Mouse (Mus musculus) stomach, embryonic 14.5 days (tissue): ENCODE data around the gene Eprs. TPM values are rescaled to one million over a fixed set of nuclear protein-coding genes. Genes with fewer than 3 reads are reported as not detected.

Experiments used
- ATAC-seq: fragments of 200-750 bp; cut with Nextera tagmentation; 2 replicates; pipeline ENCODE4 v1.8.0; 2017; ENCODE audit warnings: low read depth, moderate TSS enrichment; ENCODE audit not compliant: insufficient number of reproducible peaks, insufficient read depth, low FRiP score
- H3K27ac ChIP-seq: fragments of 300-500 bp; sonication (generic); 2 replicates; pipeline ENCODE4 v1.5.1; 2014; ENCODE audit warnings: mild to moderate bottlenecking, low read length, moderate library complexity, mixed read lengths
- H3K27me3 ChIP-seq: fragments of 300-500 bp; sonication (generic); 2 replicates; pipeline ENCODE4 v1.6.1; 2014; ENCODE audit warnings: low read length, control low read depth, mixed read lengths; ENCODE audit not compliant: control insufficient read depth, insufficient read depth
- H3K36me3 ChIP-seq: fragments of 300-500 bp; sonication (generic); 2 replicates; pipeline ENCODE4 v1.6.1; 2014; ENCODE audit warnings: mild to moderate bottlenecking, control low read depth, low read length, moderate library complexity, mixed read lengths; ENCODE audit not compliant: control insufficient read depth, insufficient read depth
- H3K4me1 ChIP-seq: fragments of 300-500 bp; sonication (generic); 2 replicates; pipeline ENCODE4 v1.6.1; 2014; ENCODE audit warnings: low read length, control low read depth, mixed read lengths; ENCODE audit not compliant: control insufficient read depth, insufficient read depth
- H3K4me2 ChIP-seq: fragments of 300-500 bp; sonication (generic); replicated peaks from 2 replicates; pipeline ENCODE4 v1.6.1; 2014; ENCODE audit warnings: low read depth, low read length, control low read depth
- H3K4me3 ChIP-seq: fragments of 300-500 bp; sonication (generic); 2 replicates; pipeline ENCODE4 v1.5.1; 2014; ENCODE audit warnings: low read depth, low read length, control low read depth
- H3K9ac ChIP-seq: fragments of 300-500 bp; sonication (generic); replicated peaks from 2 replicates; pipeline ENCODE4 v1.6.1; 2014; ENCODE audit warnings: low read depth, mild to moderate bottlenecking, control low read depth, low read length, moderate library complexity, mixed read lengths
- H3K9me3 ChIP-seq: fragments of 300-500 bp; sonication (generic); 2 replicates; pipeline ENCODE4 v1.6.1; 2016; ENCODE audit warnings: low read depth, low read length, control low read depth; ENCODE audit not compliant: control insufficient read depth
- WGBS: fragments of 180-500 bp; shearing (Covaris S2); extraction: QIAGEN DNeasy Blood & Tissue Kit; methylation state at CpG from one replicate; pipeline ENCODE4 v1.1.7; 2014; 5-methylcytosine and 5-hydroxymethylcytosine counted together
- polyA plus RNA-seq: library from polyadenylated mRNA; unstranded; fragments of >200 nt; fragmentation: Nextera tagmentation; extraction: Ambion mirVana; gene quantifications from 2 replicates; pipeline ENCODE4 v1.2.1, GENCODE M21; 2014

Eprs gene
- polyA plus RNA-seq, 1 experiment from 2014 or later, result 167 TPM

- Histone ChIP-seq H3K9ac (no peak overlapping the region), H3K4me3 (no peak overlapping the region), H3K36me3 (peaks cover 65% of the 10 kb centered on the region), H3K27ac (no peak overlapping the region), H3K4me1 (no peaks in the 10 kb centered on the region), H3K27me3 (no peaks in the 10 kb centered on the region), H3K9me3 (no peaks in the 10 kb centered on the region), H3K4me2 (no peak overlapping the region)
- ATAC-seq, result no peak
- 87% methylated on average over 6 of the region's 6 CpGs for WGBS
These were observed 57.9 kb downstream of the Eprs start for GRCm38 (mm10) chr1:185420776-185421175.

GRCm38 (mm10) chr1:185426583-185426982 lies 63.7 kb downstream of the Eprs start:
- ATAC-seq, result no peak
- Histone ChIP-seq H3K4me3 (no peak overlapping the region), H3K27ac (no peak overlapping the region), H3K4me2 (no peak overlapping the region), H3K9ac (no peak overlapping the region), H3K27me3 (no peaks in the 10 kb centered on the region), H3K9me3 (no peaks in the 10 kb centered on the region), H3K4me1 (no peaks in the 10 kb centered on the region), H3K36me3 (peaks cover 50% of the 10 kb centered on the region)
- WGBS, result 93% methylated on average over 5 of the region's 5 CpGs

GRCm38 (mm10) chr1:185430488-185430887 lies 67.6 kb downstream of the Eprs start:
- Histone ChIP-seq H3K36me3 (peaks cover 25% of the 10 kb centered on the region), H3K9me3 (no peaks in the 10 kb centered on the region), H3K4me2 (no peak overlapping the region), H3K4me3 (no peak overlapping the region), H3K27ac (no peak overlapping the region), H3K9ac (no peak overlapping the region), H3K4me1 (no peaks in the 10 kb centered on the region), H3K27me3 (no peaks in the 10 kb centered on the region)
- no peak for ATAC-seq
- 97% methylated on average over 5 of the region's 5 CpGs for WGBS

GRCm38 (mm10) chr1:185431245-185431997 lies 68.6 kb downstream of the Eprs start:
- H3K27ac ChIP-seq, result no peak overlapping the region

GRCm38 (mm10) chr1:185431998-185432317 lies 69.1 kb downstream of the Eprs start:
- H3K4me1 ChIP-seq, result no peaks in the 10 kb centered on the region
- no peak overlapping the region for H3K4me2 ChIP-seq
- no peak for ATAC-seq
- no peaks in the 10 kb centered on the region for H3K9me3 ChIP-seq
- 81% methylated on average over 13 of the region's 13 CpGs for WGBS
- H3K27ac ChIP-seq, result no peak overlapping the region
- no peak overlapping the region for H3K4me3 ChIP-seq
- H3K36me3 ChIP-seq, result peaks cover 17% of the 10 kb centered on the region
- no peaks in the 10 kb centered on the region for H3K27me3 ChIP-seq
- no peak overlapping the region for H3K9ac ChIP-seq

More at GRCm38 (mm10) chr1:185431245-185431997, 68.6 kb downstream of the Eprs start:
- no peaks in the 10 kb centered on the region for H3K9me3 ChIP-seq
- WGBS, result 78% methylated on average over 6 of the region's 6 CpGs
- no peak overlapping the region for H3K9ac ChIP-seq
- H3K4me2 ChIP-seq, result no peak overlapping the region
- no peak overlapping the region for H3K4me3 ChIP-seq
- no peaks in the 10 kb centered on the region for H3K4me1 ChIP-seq
- H3K27me3 ChIP-seq, result no peaks in the 10 kb centered on the region
- no peak for ATAC-seq
- peaks cover 22% of the 10 kb centered on the region for H3K36me3 ChIP-seq

GRCm38 (mm10) chr1:185433112-185433511 lies 70.3 kb downstream of the Eprs start:
- H3K9ac ChIP-seq, result no peak overlapping the region
- peaks cover 9% of the 10 kb centered on the region for H3K36me3 ChIP-seq
- no peaks in the 10 kb centered on the region for H3K9me3 ChIP-seq
- H3K27ac ChIP-seq, result no peak overlapping the region
- no peaks in the 10 kb centered on the region for H3K27me3 ChIP-seq
- H3K4me3 ChIP-seq, result no peak overlapping the region
- no peaks in the 10 kb centered on the region for H3K4me1 ChIP-seq
- no peak overlapping the region for H3K4me2 ChIP-seq
- WGBS, result 81% methylated on average over 6 of the region's 6 CpGs
- ATAC-seq, result no peak

- Histone ChIP-seq H3K9ac (no peak overlapping the region), H3K4me3 (no peak overlapping the region), H3K36me3 (no peaks in the 10 kb centered on the region), H3K9me3 (no peaks in the 10 kb centered on the region), H3K4me2 (no peak overlapping the region), H3K27me3 (no peaks in the 10 kb centered on the region), H3K4me1 (no peaks in the 10 kb centered on the region), H3K27ac (no peak overlapping the region)
- no peak for ATAC-seq
- 69% methylated on average over 9 of the region's 9 CpGs for WGBS
These were observed 76.2 kb downstream of the Eprs start for GRCm38 (mm10) chr1:185438841-185439580.

GRCm38 (mm10) chr1:185441703-185442472 lies 79.0 kb downstream of the Eprs start:
- H3K36me3 ChIP-seq, result no peaks in the 10 kb centered on the region
- WGBS, result 71% methylated on average over 18 of the region's 18 CpGs
- no peaks in the 10 kb centered on the region for H3K27me3 ChIP-seq
- no peak overlapping the region for H3K9ac ChIP-seq
- no peaks in the 10 kb centered on the region for H3K4me1 ChIP-seq
- H3K9me3 ChIP-seq, result no peaks in the 10 kb centered on the region
- no peak for ATAC-seq
- H3K27ac ChIP-seq, result no peak overlapping the region
- H3K4me3 ChIP-seq, result no peak overlapping the region
- no peak overlapping the region for H3K4me2 ChIP-seq
